Mouse (Mus musculus): ENCODE results near the gene Get4. TPM values are rescaled to one million over a fixed set of nuclear protein-coding genes. Genes with fewer than 3 reads are reported as not detected.
A peak's percentile ranks its signal among the peaks of the same experiment; 100 is the strongest.

The Get4 gene
- total RNA-seq (2021): 10 to 100 TPM; 45.1 to 50.7 TPM

DNA sequence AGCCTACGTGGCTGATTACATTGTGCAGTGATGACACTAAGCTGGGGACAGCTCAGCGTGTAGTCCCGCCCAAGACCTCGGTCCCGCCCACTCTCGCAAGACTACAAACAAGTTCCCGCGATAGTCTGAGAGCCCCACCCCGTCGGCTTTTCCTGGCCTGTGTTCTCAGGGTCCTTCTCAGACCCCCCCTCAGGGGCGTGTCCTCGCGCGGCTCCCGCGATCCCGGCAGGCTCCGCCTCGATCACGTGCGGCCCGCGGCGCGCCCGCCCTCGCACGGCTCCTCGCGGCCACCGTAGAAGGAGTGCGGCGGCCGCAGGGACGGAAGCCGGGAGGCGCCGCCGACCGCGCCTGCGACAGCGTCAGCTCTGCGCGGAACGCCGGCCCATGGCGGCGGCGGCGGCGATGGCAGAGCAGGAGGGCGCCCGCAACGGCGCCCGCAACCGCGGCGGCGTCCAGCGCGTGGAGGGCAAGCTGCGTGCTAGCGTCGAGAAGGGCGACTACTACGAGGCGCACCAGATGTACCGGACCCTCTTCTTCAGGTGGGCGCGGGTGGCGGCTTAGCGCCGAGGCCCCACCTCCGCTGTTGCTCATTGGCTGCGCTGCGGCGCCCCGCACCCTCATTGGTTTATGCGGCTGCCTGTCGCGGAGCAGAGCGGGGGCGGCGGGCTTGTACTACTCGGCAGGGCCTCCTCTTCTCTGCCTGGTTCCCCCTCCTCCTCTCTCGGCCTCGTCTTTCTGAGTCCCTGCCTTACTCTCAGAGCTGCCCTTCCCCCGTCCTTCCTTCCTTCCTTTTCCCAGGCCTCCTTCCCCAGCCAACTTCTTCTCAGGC is at the start of gene Get4:
TSS of gene Get4 (plus strand) at position 244 of the 829 bp plus-strand sequence.
- DNase-seq (ENCODE audit: low spot score in 2 of 2): peak; percentile 99
- intact Hi-C loops (cut with DNase I): loop anchor here (1.0 to 2.0 kb wide), 2 partner anchors 52 to 73 kb away; partner anchors contain the start of genes Adap1 and Sun1

DNA sequence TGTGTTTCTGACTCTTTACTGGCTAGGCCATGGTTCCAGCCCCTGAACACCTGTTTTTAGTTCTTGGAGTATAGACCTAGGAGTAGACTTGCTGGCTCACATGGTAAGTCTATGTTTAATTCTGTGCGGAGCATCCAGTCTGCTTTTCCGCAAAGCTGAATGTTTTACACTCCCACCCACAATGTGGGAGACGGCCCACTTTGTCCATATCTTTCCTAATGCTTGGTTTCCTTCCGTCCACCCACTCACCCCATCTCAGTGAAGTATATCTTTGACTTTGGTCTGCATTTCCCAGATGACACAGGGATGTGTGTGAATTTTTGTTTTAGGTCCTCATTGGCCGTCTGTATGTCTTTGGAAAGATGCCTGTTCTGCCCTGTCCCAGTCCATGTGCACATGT is 48.8 kb upstream of the Get4 start:
- intact Hi-C loops (cut with DNase I): loop anchor here (5.0 kb wide), 1 partner anchor 56 kb away; no protein-coding TSS in a partner anchor
- peak in 1 of 2 experiments; percentile 87 for DNase-seq (ENCODE audit: low spot score in 2 of 2)

DNA sequence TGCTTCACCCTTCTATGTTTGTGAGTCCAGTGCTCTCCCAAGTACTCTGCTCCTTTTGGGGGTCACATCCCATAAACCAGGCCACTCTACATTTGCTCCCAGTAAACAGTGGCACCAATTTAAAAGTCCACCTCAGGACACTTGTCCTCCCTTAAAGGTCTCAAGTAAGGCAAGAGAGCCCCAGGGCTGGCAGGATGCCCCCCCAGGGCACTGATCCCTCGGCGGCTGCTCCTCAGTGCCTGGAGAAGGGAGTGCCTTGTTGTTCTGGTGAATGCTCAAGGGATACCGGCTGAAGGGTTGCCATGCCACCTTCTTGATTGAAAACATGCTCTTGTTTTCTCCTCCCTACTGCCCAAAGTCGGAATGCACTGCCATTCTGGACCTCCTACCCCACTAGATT is 46.0 kb upstream of the Get4 start:
- DNase-seq (ENCODE audit: low spot score in 2 of 2): no peak
- intact Hi-C loops (cut with DNase I): no loop called here

DNA sequence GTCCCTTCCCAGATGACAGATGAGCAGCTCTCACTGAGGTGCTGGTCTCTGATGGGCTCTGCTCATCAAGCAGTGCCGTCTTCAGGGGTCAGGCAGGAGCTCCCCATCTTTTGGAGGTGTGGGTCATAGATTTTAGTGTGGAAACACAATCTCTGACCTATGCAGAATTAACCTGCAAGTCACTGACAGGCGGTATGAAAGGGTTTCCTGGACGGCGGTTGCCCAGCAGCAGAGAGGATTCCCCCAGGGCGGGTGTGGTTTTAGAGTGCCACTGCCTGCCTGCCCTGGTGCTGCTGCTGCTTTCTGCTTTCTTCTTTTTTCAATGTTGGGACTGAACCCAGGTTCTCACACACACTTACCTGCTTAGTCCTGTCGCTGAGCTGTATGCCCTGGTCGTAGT is 45.6 kb upstream of the Get4 start:
- intact Hi-C loops (cut with DNase I): no loop called here
- DNase-seq (ENCODE audit: low spot score in 2 of 2): no peak

DNA sequence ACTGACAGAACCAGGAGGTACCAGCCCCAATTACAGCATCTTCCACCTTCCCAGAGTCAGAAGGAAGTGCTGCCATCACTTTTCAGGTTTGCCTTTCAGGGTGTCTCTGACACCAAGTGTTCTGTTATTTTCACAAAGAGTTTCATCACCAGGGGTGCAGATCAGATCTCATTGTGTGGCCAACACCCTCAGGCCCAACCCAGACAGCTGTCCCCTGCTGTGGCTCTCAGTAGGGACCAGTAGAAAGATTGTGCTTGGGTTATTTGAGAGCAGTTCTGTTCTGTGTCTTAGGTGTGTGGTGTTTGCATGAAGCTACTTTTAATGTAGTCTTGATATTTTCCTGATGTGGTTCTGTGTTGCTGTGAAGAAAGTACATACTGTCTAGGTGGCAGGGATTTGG is 43.9 kb upstream of the Get4 start:
- intact Hi-C loops (cut with DNase I): no loop called here
- no peak for DNase-seq (ENCODE audit: low spot score in 2 of 2)

DNA sequence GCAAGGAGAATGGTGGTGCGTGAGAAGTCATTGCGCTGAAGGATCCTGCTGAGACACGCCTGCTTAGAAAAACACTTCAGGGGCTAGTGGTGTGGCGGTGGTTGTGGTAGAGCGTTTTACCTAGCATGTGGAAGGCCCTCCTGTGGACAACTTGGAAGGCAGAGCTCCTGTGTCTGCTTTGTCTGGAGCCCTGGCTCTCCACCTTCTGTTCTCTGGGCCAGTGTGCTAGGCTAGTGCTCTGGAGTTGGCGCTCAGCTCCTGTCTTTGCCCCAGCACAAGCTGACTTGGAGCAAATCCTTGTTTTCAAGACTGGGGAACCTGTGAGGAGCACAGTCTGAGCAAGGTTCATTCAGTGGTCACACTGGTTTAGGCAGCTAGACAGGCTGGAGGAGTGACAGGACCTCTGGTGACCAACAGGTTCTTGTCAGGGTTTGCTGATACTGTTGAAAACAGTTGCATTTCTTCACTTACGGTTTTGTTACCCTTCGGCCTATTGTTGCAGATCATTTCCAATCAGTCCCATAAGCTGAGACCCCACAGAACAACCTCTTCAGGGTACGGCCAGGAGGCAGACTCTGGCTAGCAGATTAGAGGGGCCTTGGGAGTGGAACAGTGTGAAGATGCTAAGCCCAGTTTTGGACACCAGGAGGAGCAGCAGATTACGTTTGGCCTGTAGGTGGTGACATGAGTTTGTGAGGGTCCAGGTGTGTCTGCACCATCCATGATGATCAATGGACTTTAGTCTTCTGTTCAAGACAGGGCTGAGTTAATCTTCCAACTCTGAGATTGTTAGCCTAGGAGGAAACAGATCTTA is 43.0 kb upstream of the Get4 start:
- intact Hi-C loops (cut with DNase I): no loop called here

DNA sequence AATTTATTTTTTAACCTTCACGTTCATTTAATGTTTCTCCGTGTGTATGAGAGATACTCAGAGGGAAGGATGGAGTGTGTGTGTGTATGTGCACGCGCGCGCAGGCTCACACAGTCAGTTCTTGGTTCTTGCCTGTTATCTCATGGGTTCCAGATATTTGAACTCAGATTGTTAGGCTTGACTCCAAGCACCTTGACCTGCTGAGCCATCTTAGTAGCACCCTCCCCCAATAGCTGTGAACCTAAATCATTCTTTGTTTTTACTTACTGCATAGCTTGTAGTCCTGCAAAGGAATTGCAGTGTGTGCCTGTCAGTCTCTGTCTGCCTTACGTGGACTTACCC is 42.5 kb upstream of the Get4 start:
- no peak for DNase-seq (ENCODE audit: low spot score in 2 of 2)
- intact Hi-C loops (cut with DNase I): no loop called here

More for the DNA sequence above, 43.0 kb upstream of the Get4 start:
- DNase-seq (ENCODE audit: low spot score in 2 of 2): no peak

DNA sequence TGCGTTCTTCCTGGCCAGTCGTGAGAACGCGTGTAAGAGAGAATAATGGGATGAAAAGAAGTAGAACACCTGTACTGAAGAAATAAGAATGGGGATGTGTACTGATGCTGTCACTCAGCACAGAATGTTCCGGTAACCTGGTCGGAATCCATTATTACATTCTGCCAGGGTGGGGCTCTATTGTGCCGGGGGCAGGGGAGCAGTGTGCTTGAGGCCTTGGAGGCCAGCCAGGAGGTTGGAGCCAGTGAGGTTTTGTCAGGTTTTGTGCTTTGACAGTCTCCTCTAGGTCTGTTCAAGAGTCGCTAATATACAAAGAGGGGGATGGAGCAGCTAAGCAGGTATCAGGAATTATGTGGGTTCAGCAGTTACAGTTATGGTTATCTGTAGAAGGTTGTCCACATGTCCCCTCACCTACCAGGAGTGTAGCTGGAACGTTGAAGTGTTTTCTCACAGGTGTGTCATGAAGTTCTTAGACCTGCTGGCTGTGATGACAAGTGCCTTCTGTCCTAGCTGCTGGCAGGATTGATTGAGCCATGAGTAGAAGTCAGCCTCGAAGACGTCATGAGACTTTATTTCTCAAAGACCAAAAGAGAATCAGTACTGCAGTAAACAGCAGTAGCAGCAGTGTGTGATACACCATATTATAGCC is 40.3 kb upstream of the Get4 start:
- intact Hi-C loops (cut with DNase I): no loop called here
- no peak for DNase-seq (ENCODE audit: low spot score in 2 of 2)

DNA sequence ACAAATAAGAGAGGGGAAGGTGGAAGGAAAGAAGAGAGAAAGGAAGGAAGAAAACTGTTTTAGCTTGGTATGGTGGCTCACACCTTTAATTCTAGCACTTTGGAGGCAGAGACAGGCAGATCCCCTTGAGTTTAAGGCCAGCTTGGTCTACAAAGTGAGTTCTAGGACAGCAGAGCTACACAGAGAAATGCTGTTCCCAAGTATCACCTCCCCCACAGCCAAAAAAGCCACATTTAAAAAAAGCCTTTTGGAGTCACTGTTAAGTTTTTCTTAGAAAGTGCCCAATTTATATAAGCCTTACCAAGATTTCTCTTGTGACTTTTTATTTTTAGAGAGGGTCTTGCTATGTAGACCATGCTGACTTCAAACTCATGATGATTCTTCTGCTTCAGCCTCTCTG is 37.8 kb upstream of the Get4 start:
- DNase-seq (ENCODE audit: low spot score in 2 of 2): peak in 1 of 2 experiments; percentile 86
- intact Hi-C loops (cut with DNase I): no loop called here

DNA sequence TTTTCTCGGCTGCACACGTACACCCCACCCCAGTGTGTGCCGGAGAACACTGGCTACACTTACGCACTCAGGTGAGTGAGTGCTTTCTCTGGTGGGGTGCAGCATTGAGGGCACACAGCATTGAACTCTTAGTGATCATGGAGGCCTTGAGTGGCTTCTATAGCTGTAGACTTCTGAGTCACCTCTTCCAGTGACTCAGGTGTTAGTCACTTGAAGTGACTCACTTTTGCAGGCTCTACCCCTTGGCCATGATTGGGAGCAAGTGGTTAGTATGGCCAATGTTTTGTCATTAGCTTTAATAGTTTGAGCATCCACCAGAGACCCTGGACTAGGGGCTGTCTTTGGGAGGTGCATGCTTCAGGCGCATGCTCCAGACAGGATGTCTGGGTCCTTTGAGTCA is 36.9 kb upstream of the Get4 start:
- peak in 1 of 2 experiments; percentile 51 for DNase-seq (ENCODE audit: low spot score in 2 of 2)
- intact Hi-C loops (cut with DNase I): no loop called here

DNA sequence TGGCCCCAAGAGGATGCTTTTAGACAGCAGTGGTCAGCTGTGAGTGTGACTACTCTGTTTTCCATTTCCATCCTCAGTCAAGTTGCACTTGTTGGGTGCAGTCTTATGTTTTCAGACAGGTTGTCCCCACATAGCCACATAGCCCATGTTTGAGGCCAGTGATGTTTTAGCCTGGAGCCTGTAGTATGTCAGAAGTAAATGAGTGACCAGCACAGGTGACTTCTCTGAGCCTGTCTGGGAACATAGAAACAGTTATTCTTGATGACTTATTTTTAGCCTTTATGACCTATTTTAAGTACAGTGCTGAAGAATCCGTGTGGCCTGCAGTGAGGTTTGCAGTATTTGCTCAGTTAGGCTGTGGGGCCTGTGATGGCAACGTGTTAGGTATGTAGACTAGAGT is 36.0 kb upstream of the Get4 start:
- intact Hi-C loops (cut with DNase I): no loop called here
- DNase-seq (ENCODE audit: low spot score in 2 of 2): no peak

DNA sequence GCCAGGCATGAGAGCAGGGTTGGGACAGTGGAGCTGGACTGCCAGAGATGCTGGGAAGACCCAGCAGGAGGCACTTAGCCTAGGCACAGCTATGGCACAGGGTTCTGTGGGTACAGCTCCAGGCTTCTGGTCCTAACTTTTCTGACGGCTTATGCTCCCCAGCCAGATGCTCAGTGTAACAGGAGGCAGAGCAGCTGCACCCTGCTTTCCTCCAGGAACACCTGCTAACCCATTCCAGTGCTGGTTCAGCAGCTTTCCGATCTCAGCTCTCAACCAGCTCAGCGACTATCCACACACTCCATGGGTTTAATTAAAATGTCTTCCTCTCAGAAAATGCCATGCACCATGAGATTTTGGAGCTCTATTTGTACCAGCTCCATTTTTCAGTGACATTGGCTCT is 35.4 kb upstream of the Get4 start:
- peak in 1 of 2 experiments; percentile 46 for DNase-seq (ENCODE audit: low spot score in 2 of 2)
- intact Hi-C loops (cut with DNase I): no loop called here

DNA sequence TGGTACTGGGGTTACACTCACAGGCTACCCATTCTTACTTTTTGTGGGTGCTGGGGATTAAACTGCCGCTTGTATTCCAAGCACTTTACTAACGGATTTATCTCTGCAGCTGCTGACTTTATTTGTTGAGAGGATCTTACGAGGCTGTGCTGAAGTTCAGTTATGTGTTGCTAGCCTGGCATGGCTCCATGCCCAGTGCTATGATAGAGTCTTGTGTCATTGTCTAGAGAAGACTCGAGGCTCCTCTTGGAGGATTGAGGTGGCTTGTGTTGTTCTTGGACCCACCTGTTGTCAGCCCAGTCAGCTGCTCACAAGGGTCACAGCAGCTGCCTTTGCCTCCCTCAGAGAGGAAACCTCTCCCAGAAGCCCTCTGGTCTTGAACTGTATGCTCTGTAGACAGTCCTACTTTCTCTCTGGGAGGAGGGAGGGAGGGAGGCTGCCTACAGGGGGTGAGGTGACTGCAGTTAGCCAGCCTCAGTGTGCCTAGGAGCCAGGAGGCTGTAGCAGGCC is 32.1 kb upstream of the Get4 start:
- no peak for DNase-seq (ENCODE audit: low spot score in 2 of 2)
- intact Hi-C loops (cut with DNase I): no loop called here

DNA sequence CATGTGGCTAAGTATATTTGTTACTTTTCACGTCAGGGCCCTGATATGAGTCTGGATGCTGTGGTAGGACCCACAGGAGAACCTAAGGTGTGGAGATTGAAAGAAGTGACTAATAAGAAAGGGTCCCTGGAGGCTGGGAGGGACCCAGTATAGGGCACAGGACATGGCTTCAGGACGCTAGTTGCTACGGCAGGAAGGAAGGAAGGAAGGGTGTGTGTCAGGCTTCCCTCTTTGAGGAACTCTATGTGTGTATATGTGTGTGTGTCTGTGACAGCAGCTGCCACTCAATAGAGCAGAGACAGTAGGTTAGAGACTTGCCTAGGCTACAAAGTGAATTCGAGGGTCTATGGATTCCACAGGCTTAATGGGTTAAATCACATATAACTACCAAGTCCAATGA is 31.5 kb upstream of the Get4 start:
- DNase-seq (ENCODE audit: low spot score in 2 of 2): no peak
- intact Hi-C loops (cut with DNase I): no loop called here

DNA sequence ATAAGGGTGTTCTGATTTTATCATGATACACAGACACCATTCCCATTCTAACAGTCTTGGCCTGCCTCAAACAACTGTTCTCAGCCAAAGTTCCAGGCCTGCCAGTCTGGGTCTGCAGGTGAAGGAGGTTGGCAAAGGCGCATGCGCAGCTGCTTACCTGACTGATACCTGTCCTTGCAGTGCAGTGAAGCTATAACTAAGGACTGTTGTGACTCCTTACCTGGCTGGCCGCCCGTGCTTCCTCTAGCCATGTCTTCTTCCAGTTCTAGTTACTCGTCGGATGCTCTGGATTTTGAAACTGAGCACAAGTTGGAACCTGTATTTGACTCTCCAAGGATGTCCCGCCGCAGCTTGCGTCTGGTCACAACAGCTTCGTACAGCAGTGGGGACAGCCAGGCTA is 28.8 kb upstream of the Get4 start:
- no peak for DNase-seq (ENCODE audit: low spot score in 2 of 2)
- intact Hi-C loops (cut with DNase I): no loop called here

DNA sequence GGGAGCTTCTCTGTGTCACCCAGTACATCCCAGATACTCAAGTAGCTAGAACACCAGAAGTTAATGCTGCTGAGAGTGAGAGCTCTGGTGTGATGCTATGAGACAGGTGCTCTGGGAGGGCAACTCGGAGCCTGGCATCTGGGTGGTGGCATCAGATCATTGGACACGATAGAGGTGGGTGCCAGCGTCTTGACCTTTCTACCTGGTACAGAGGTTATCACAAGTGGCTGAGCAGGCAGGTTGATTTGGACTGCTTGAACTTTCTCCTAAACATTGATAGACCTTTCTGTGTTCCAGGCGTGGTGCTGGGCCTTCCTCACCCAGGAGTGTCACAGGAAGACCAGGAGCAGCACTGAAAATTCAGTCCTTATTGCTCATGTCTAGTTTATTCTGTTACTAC is 24.9 kb upstream of the Get4 start:
- intact Hi-C loops (cut with DNase I): no loop called here
- DNase-seq (ENCODE audit: low spot score in 2 of 2): no peak

DNA sequence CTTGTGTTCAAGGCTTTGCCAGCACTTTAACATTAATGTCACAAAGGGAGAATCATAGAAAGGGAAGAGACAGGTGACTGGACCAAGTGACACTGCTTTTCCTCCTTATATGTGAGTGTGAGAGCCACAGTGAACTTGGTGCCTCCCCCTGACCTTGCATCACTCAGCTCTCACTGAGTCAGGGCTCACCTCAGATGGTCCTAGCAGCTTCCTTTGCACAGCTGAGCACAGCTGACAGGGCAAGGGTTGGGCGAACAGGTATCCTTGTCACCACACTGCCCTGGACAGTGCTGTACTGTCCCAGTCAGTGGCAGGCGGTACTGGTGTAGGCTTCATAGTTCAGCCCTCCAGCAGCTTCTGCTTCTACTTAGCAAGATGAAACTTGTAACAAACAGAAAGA is 24.5 kb upstream of the Get4 start:
- no peak for DNase-seq (ENCODE audit: low spot score in 2 of 2)
- intact Hi-C loops (cut with DNase I): no loop called here

DNA sequence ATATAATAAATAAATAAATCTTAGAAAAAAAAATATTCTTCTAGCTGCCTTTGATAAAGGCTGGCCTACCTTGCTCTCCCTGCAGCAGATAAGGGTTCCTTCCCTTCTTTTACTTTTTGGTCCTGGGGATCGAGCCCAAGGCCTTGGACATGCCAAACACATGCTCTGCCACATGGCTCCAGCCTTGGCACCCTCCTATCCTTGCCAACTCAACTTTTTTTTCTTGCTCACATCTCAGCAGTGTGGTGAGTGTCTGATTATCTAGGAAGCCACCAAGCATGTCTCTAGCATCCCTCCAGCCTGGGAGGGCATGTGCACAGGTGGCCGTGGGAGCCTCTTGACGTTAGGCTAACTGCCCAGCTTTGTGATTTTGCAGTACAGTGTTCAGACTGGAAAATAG is 23.8 kb upstream of the Get4 start:
- intact Hi-C loops (cut with DNase I): no loop called here
- no peak for DNase-seq (ENCODE audit: low spot score in 2 of 2)

DNA sequence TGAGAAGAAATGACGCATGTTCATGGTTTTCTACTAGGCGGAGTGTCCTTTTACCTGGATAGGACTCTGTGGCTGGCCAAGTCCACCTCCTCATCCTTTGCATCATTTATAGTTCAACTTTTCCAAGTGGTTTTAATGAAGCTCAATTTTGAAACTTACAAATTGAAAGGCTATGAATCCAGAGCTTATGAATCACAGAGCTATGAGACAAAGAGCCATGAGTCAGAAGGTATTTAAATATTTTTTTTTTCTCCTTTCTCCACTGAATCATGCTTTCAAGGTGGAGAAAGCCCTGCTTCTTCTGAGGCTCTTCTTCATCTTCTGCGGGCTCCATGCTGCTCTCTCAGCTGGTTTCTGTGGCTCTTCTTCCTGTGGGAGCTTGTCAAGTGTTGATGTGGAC is 22.4 kb upstream of the Get4 start:
- intact Hi-C loops (cut with DNase I): no loop called here

DNA sequence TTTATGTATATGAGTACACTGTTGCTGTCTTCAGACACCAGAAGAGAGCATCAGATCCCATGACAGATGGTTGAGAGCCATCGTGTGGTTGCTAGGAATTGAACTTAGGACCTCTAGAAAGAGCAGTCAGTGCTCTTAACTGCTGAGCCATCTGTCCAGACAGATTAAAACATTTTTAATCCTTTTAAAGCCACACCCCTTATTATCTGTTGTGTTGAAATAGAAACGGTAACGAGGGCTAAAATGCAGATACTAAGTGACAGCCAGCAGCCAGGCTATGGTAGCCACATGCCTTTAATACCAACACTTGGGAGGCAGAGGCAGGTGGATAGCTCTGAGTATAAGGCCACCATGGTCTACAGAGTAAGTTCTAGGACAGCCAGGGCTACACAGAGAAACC is 20.0 kb upstream of the Get4 start:
- intact Hi-C loops (cut with DNase I): no loop called here

More for the DNA sequence above, 22.4 kb upstream of the Get4 start:
- peak in 1 of 2 experiments; percentile 29 for DNase-seq (ENCODE audit: low spot score in 2 of 2)

More for the DNA sequence above, 20.0 kb upstream of the Get4 start:
- no peak for DNase-seq (ENCODE audit: low spot score in 2 of 2)

All from left cerebral cortex, postnatal 25 days (tissue).